Mouse (Mus musculus) bone marrow, adult 2 months (tissue): ENCODE measurements at regions not wholly inside any gene's neighbourhood (a gene's known extent, or its start where the extent isn't known, plus 50 kb on each side); places are given as distances from the start of the nearest gene placed in this dataset.

Experiments
- CTCF ChIP-seq: fragments of 200-500 bp; IDR thresholded peaks from 2 replicates; pipeline ENCODE4 v1.5.1; 2011; ENCODE audit warnings: low read length, control low read depth; ENCODE audit not compliant: control insufficient read depth, insufficient read depth
- POLR2A ChIP-seq: fragments of 200-500 bp; IDR thresholded peaks from 2 replicates; pipeline ENCODE4 v1.6.1; 2011; ENCODE audit warnings: low read depth, mild to moderate bottlenecking, control low read depth, low read length, borderline replicate concordance; ENCODE audit not compliant: control insufficient read depth

DNA sequence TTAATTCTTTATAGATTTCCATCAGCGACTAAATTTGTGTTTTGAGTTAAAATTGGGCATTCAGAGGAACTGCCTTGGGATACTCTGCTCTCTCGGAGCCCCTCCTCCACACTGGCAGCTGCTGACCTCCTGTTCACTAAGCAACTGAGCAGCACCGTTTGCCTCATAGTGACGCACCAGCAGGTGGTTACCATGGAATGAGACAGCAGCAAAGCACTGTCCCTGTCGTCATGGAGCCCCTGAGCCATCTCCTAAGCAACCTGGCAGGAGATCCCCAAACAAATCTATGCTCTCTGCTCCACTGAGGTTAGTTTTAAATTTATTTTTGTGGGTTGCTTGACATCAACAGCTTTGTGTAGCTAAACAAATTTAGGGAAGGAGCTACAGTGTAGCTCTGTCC, 451.0 kb downstream of the 1810013L24Rik start:
- no peak for TF ChIP-seq POLR2A
- TF ChIP-seq CTCF = no peak
